Mouse (Mus musculus) CH12.LX (cell line): ENCODE data around the gene Hmgcl. TPM values are rescaled to one million over a fixed set of nuclear protein-coding genes. Genes with fewer than 3 reads are reported as not detected.

Experiments used
- DNase-seq: peaks from one replicate; pipeline ENCODE4 v3.0.0-alpha.2; 2013; ENCODE audit errors: extremely low read depth
- H3K27ac ChIP-seq: 2 replicates; pipeline ENCODE4 v1.5.1; 2012; ENCODE audit warnings: low read depth, mild to moderate bottlenecking, control low read depth, moderate library complexity; ENCODE audit not compliant: insufficient read depth
- H3K27me3 ChIP-seq: replicated peaks from 2 replicates; pipeline ENCODE3; 2012; ENCODE audit warnings: inconsistent platforms
- H3K36me3 ChIP-seq, 2 experiments: replicated peaks in 1 of 2; 2 replicates each; pipeline versions ENCODE3 to v1.6.1; 2012; ENCODE audit warnings: inconsistent platforms in 1 of 2, low read length in 1 of 2, mild to moderate bottlenecking in 1 of 2, mixed read lengths in 1 of 2, moderate library complexity in 1 of 2; ENCODE audit not compliant: control insufficient read depth in 1 of 2, insufficient read depth in 1 of 2
- H3K4me1 ChIP-seq, 2 experiments: 2 replicates each; pipeline ENCODE4 v1.6.1; 2012; ENCODE audit warnings: inconsistent platforms in 1 of 2, moderate library complexity in 1 of 2; ENCODE audit not compliant: insufficient read depth in 2 of 2, control insufficient read depth in 1 of 2
- H3K4me2 ChIP-seq: 2 replicates; pipeline ENCODE4 v1.6.1; 2012; ENCODE audit warnings: low read depth, mild to moderate bottlenecking, control low read depth; ENCODE audit not compliant: poor library complexity, insufficient read depth, severe bottlenecking
- H3K4me3 ChIP-seq, 3 experiments: fragments of 150-350 bp in 1 of 3; sonication (generic) in 1 of 3; replicated peaks in 1 of 3; 2 replicates each; pipeline versions ENCODE3 to v1.5.1; 2011 to 2012; ENCODE audit warnings: low read depth in 2 of 3, low read length in 2 of 3, mild to moderate bottlenecking in 2 of 3, moderate library complexity in 2 of 3, control low read depth in 1 of 3, improper control_type of control experiment in 1 of 3, inconsistent platforms in 1 of 3, mixed read lengths in 1 of 3; ENCODE audit not compliant: poor library complexity in 1 of 3
- H3K79me2 ChIP-seq: replicated peaks from 2 replicates; pipeline ENCODE4 v1.6.1; 2012; ENCODE audit warnings: mild to moderate bottlenecking, moderate library complexity; ENCODE audit not compliant: control insufficient read depth, poor library complexity, insufficient read depth, severe bottlenecking; ENCODE audit errors: extremely low read depth
- H3K9ac ChIP-seq: 2 replicates; pipeline ENCODE4 v1.6.1; 2012; ENCODE audit warnings: low read depth, mild to moderate bottlenecking, control low read depth, moderate library complexity; ENCODE audit not compliant: insufficient read depth
- H3K9me3 ChIP-seq: replicated peaks from 2 replicates; pipeline ENCODE3; 2012; ENCODE audit warnings: low read length, inconsistent platforms, mixed read lengths
- CHD1 ChIP-seq: IDR thresholded peaks from 2 replicates; pipeline ENCODE4 v1.6.1; 2012; ENCODE audit warnings: low read depth, low read length, improper control_type of control experiment, inconsistent platforms
- CTCF ChIP-seq, 2 experiments: IDR thresholded peaks in 1 of 2; conservative IDR thresholded peaks in 1 of 2; 2 replicates each; pipeline ENCODE4 v1.5.1; 2011 to 2012; ENCODE audit warnings: low read depth in 2 of 2, low read length in 2 of 2, improper control_type of control experiment in 1 of 2, inconsistent platforms in 1 of 2, mild to moderate bottlenecking in 1 of 2, moderate library complexity in 1 of 2
- ETS1 ChIP-seq: conservative IDR thresholded peaks from 2 replicates; pipeline ENCODE4 v1.6.1; 2012; ENCODE audit warnings: low read depth, mild to moderate bottlenecking, inconsistent platforms, low read length, improper control_type of control experiment, moderate library complexity
- GABPA ChIP-seq: IDR thresholded peaks from 2 replicates; pipeline ENCODE4 v1.6.1; 2012; ENCODE audit warnings: low read depth, low read length, improper control_type of control experiment, inconsistent platforms; ENCODE audit not compliant: insufficient replicate concordance
- HCFC1 ChIP-seq: IDR thresholded peaks from 2 replicates; pipeline ENCODE4 v1.6.1; 2012; ENCODE audit warnings: low read depth, mild to moderate bottlenecking, inconsistent platforms, low read length, improper control_type of control experiment
- IRF4 ChIP-seq: IDR thresholded peaks from 2 replicates; pipeline ENCODE4 v1.6.1; 2014; ENCODE audit warnings: low read depth, mild to moderate bottlenecking, inconsistent platforms, low read length, improper control_type of control experiment
- JUN ChIP-seq: IDR thresholded peaks from 2 replicates; pipeline ENCODE4 v1.6.1; 2011; ENCODE audit warnings: low read depth, mild to moderate bottlenecking, low read length, improper control_type of control experiment, moderate library complexity; ENCODE audit not compliant: insufficient read depth
- MAX ChIP-seq: IDR thresholded peaks from 2 replicates; pipeline ENCODE4 v1.6.1; 2011; ENCODE audit warnings: low read length, improper control_type of control experiment
- MAZ ChIP-seq: IDR thresholded peaks from 2 replicates; pipeline ENCODE4 v1.6.1; 2012; ENCODE audit warnings: low read depth, mild to moderate bottlenecking, inconsistent platforms, low read length, improper control_type of control experiment, moderate library complexity
- MEF2A ChIP-seq: IDR thresholded peaks from 2 replicates; pipeline ENCODE4 v1.6.1; 2014; ENCODE audit warnings: low read depth, mild to moderate bottlenecking, inconsistent platforms, low read length, improper control_type of control experiment, borderline replicate concordance
- MXI1 ChIP-seq: IDR thresholded peaks from 2 replicates; pipeline ENCODE4 v1.6.1; 2011; ENCODE audit warnings: mild to moderate bottlenecking, low read depth, low read length, improper control_type of control experiment
- MYC ChIP-seq: IDR thresholded peaks from 2 replicates; pipeline ENCODE4 v1.6.1; 2011; ENCODE audit warnings: low read depth, mild to moderate bottlenecking, improper control_type of control experiment, low read length
- POLR2A ChIP-seq: IDR thresholded peaks from 2 replicates; pipeline ENCODE4 v1.6.1; 2011; ENCODE audit warnings: low read depth, mild to moderate bottlenecking, improper control_type of control experiment, low read length
- RAD21 ChIP-seq: IDR thresholded peaks from 2 replicates; pipeline ENCODE4 v1.6.1; 2011; ENCODE audit warnings: low read depth, mild to moderate bottlenecking, low read length, improper control_type of control experiment, moderate library complexity
- SMC3 ChIP-seq: IDR thresholded peaks from 2 replicates; pipeline ENCODE4 v1.6.1; 2011; ENCODE audit warnings: low read depth, low read length, improper control_type of control experiment
- ZC3H11A ChIP-seq: IDR thresholded peaks from 2 replicates; pipeline ENCODE4 v1.6.1; 2012; ENCODE audit warnings: low read depth, mild to moderate bottlenecking, inconsistent platforms, low read length, improper control_type of control experiment
- ZNF384 ChIP-seq: IDR thresholded peaks from 2 replicates; pipeline ENCODE4 v1.6.1; 2012; ENCODE audit warnings: low read depth, low read length, improper control_type of control experiment, inconsistent platforms
- dilution Hi-C: fragments of 300-500 bp; cut with MboI; formaldehyde crosslinking; loops from 2 replicates; pipeline ENCODE4 v1.14.3; 2020; ENCODE audit warnings: low sequenced_read_pairs; ENCODE audit not compliant: extremely low pct_unique_long_range_greater_than_20kb, extremely low pct_ligation_motif_present
- in situ Hi-C: fragments of 300-500 bp; cut with MboI; formaldehyde crosslinking; loops from 3 replicates; pipeline ENCODE4 v1.14.3; 2019; ENCODE audit warnings: low sequenced_read_pairs, low pct_ligation_motif_present, low pct_unique_long_range_greater_than_20kb, mixed read lengths
- polyA plus RNA-seq: library from polyadenylated mRNA; unstranded; fragments of >175 nt; gene quantifications from 2 replicates; pipeline ENCODE4 v1.2.1, GENCODE M21; 2012; ENCODE audit warnings: low read depth; ENCODE audit not compliant: insufficient read length
- total RNA-seq, 2 experiments: library from RNA; depleted of rRNA; stranded (reverse); fragments of 300-350 nt in 1 of 2; fragments of >200 nt in 1 of 2; gene quantifications; 2 replicates each; pipeline ENCODE4 v1.2.3; 2012 to 2014

Gene Hmgcl
- total and polyA plus RNA-seq, 3 experiments = 27.2 to 42.7 (median 39.5) TPM

DNA sequence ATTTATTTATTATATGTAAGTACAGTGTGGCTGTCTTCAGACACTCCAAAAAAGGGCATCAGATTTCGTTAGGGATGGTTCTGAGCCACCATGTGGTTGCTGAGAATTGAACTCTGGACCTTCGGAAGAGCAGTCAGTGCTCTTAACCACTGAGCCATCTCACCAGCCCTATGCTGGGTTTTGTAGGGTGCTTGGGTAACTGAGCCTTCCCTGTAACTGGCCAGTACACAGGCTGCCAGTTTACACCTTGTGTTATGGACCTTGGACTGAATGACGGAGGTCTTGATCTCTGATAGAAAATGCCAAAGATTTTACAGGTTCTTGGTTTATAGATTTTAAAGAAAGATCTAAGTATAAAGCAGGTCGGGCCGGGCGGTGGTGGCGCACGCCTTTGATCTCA is 16.0 kb upstream of the Hmgcl start:
- Histone ChIP-seq H3K27ac (no peak overlapping the region), H3K27me3 (no peaks in the 10 kb centered on the region), H3K9me3 (no peaks in the 10 kb centered on the region), H3K4me2 (no peak overlapping the region), H3K9ac (no peak overlapping the region), H3K4me3 (no peak overlapping the region), H3K79me2 (no peaks in the 10 kb centered on the region), H3K4me1 (no peaks in the 10 kb centered on the region), H3K36me3 (peaks cover 60 to 94% of the 10 kb centered on the region in 2 experiments)
- dilution Hi-C loops (no loop called here), in situ Hi-C loops (no loop called here)
- TF ChIP-seq IRF4 (no peak), CHD1 (no peak), ETS1 (no peak), ZNF384 (no peak), HCFC1 (no peak), MEF2A (no peak), MYC (no peak), MXI1 (no peak), MAZ (no peak), POLR2A (no peak), MAX (no peak), GABPA (no peak), SMC3 (no peak)
- no peak for DNase-seq

DNA sequence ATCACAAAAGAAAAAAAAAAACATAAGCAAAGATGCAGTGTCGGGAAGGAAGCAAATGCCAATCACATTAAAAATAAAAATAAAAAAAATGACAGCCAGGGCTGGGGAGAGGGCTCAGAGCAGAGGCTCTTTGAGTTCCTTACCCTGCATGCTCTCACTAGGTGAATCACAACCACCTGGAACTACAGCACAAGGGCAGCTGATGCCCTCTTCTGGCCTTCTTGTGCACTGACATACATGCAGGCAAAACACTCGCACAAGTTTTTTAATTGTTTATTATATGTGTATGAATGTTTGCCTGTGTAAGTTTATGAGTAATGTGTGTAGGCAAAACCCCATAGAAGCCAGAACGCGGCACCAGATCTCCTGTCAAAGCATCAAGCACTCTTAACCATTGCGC is 14.4 kb upstream of the Hmgcl start:
- dilution Hi-C loops = no loop called here

More for the DNA sequence above, 14.4 kb upstream of the Hmgcl start:
- no peaks in the 10 kb centered on the region for H3K4me1 ChIP-seq
- H3K4me2 ChIP-seq = no peak overlapping the region
- DNase-seq = peak; percentile 53
- in situ Hi-C loops = no loop called here
- no peak overlapping the region for H3K4me3 ChIP-seq
- no peaks in the 10 kb centered on the region for H3K79me2 ChIP-seq
- TF ChIP-seq RAD21 = peak; percentile 82
- peak; percentile 59 to 82 for TF ChIP-seq CTCF (conservative IDR thresholded peaks at IDR 0.05 in 1 of 2, IDR thresholded peaks at IDR 0.05 in 1 of 2; ENCODE audit: low read depth in 2 of 2, low read length in 2 of 2)
- TF ChIP-seq MYC = 0 out of 2 replicates have a peak, but pooled peaks have one; percentile 52
- TF ChIP-seq IRF4 = no peak
- TF ChIP-seq SMC3 = peak; percentile 90
- TF ChIP-seq JUN = no peak
- TF ChIP-seq ZC3H11A = peak; percentile 70
- H3K36me3 ChIP-seq = peaks cover 54 to 93% of the 10 kb centered on the region in 2 experiments
- H3K27me3 ChIP-seq = no peaks in the 10 kb centered on the region
- H3K9ac ChIP-seq = no peak overlapping the region
- H3K9me3 ChIP-seq = no peaks in the 10 kb centered on the region
- H3K27ac ChIP-seq = no peak overlapping the region
